Mouse (Mus musculus): ENCODE results near the gene Cdh5. TPM values are rescaled to one million over a fixed set of nuclear protein-coding genes. Genes with fewer than 3 reads are reported as not detected.

Cdh5 gene
- polyA plus RNA-seq, 1 experiment = 90.9 TPM

DNA sequence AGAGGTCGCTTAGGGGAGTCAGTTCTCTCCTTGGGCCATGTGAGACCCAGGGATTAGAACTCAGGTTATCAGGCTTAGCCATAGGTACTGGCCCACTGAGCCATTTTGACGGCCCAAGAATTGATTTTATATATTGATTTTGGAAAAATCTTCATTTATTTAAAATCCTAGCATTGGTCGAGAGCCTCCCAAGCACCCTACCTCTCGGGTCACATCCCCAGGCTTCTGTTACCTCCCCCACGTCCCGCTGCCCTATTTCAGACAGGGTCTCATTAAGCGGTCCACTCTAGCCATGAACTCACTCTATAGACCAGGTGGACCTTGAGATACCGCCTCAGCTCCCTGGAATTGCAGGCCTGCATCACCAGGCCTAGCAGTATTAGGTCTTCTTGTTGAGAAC lies 33.1 kb downstream of the Cdh5 start:
- DNase-seq (ENCODE audit: low read depth) = no peak

DNA sequence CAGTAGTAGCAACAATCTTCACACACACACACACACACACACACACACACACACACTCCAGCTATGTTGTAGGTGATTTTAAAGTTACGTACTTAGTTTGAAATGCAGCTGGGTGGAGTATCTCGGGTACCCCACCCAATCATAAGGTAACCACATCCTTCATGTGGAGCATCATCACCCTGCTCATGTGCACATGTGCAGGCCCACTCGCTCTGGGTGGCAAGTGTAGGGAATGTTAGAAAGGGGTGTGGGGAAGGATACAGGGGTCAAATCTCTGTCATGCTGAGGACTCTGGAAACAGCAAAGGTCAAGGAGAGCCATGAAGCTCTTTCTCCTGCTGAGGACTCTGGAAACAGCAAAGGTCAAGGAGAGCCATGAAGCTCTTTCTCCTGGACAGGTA lies 34.9 kb downstream of the Cdh5 start:
- DNase-seq (ENCODE audit: low read depth) = no peak

DNA sequence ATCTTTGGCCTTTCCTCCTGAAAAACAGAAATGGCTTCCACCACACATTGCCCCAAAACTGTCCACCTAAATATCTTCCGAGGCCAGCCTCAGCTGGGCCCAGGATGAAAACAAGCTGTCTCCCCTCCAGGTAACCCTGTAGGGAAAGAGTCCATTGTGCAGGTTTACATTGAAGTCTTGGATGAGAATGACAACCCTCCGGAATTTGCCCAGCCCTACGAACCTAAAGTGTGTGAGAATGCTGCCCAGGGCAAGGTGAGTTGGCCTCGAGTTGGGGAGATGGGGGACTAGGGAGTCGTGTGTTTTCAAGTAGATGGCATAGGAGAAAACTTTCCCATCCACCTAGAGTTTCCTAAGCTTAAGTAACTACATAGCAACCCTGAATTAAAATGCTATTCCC lies 36.2 kb downstream of the Cdh5 start:
- no peak for DNase-seq (ENCODE audit: low read depth)

GRCm38 (mm10) chr8:104140611-104141010 lies 39.2 kb downstream of the Cdh5 start:
- no peak for DNase-seq (ENCODE audit: low read depth)

- no peak for DNase-seq (ENCODE audit: low read depth)
Observed at GRCm38 (mm10) chr8:104142415-104142814, 41.0 kb downstream of the Cdh5 start.

- DNase-seq (ENCODE audit: low read depth) = no peak
Observed at GRCm38 (mm10) chr8:104143379-104143778, 42.0 kb downstream of the Cdh5 start.

DNA sequence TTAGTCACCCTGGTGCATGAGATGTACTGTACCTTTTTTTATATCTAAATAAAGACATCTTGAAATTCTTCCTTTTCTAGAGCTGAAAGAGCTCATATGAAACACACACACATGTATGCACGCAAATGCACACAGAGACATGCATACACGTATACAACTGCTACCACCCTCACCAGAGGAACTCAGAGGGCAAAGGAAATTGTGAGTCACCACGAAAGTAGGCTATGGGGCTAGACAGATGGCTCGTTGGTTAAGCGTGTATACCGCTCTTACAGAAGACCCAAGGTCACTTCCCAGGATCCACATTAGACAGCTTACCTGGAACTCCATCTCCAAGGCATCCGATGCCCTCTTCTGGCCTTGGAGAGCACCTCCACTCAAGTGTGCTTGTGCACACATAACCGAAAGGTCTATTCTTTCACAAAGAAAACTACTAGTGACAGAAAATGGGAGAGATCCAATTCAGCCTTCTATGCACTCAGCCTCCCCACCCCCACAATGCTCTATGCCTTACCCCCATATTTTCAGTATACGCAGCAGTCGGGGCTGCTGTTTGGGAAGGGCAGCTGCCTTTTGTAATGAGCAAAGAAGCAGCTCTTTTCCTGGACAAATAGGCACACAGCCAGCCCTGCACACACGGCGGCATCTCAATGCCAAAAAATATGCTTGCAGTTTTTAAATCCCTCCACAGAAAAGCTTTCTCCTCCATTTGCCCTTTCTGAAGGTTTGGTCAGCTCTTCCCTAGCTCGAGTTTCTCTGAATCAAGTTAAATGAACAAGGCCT lies 43.2 kb downstream of the Cdh5 start:
- no peak for DNase-seq (ENCODE audit: low read depth)

- DNase-seq (ENCODE audit: low read depth) = no peak
Observed at GRCm38 (mm10) chr8:104145981-104146689, 44.7 kb downstream of the Cdh5 start.

GRCm38 (mm10) chr8:104146717-104147494 lies 45.5 kb downstream of the Cdh5 start:
- no peak for DNase-seq (ENCODE audit: low read depth)

DNA sequence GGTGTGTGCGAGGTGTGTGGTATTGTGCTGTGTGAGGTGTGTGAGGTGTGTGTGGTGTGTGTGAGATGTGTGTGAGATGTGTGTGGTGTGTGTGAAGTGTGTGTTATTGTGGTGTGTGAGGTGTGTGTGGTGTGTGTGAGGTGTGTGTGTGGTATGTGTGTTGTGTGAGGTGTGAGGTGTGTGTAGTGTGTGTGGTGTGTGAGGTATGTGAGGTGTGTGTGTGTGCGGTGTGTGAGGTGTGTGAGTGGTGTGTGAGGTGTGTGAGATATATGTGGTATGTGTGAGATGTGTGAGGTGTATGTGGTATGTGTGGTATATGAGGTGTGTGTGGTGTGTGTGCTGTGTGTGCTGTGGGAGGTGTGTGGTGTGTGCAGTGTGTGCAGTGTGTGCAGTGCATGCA lies 46.5 kb downstream of the Cdh5 start:
- DNase-seq (ENCODE audit: low read depth) = no peak

- no peak for DNase-seq (ENCODE audit: low read depth)
Observed at GRCm38 (mm10) chr8:104160731-104161130, 59.3 kb downstream of the Cdh5 start.

GRCm38 (mm10) chr8:104169461-104169860 lies 68.0 kb downstream of the Cdh5 start:
- no peak for DNase-seq (ENCODE audit: low read depth)

DNA sequence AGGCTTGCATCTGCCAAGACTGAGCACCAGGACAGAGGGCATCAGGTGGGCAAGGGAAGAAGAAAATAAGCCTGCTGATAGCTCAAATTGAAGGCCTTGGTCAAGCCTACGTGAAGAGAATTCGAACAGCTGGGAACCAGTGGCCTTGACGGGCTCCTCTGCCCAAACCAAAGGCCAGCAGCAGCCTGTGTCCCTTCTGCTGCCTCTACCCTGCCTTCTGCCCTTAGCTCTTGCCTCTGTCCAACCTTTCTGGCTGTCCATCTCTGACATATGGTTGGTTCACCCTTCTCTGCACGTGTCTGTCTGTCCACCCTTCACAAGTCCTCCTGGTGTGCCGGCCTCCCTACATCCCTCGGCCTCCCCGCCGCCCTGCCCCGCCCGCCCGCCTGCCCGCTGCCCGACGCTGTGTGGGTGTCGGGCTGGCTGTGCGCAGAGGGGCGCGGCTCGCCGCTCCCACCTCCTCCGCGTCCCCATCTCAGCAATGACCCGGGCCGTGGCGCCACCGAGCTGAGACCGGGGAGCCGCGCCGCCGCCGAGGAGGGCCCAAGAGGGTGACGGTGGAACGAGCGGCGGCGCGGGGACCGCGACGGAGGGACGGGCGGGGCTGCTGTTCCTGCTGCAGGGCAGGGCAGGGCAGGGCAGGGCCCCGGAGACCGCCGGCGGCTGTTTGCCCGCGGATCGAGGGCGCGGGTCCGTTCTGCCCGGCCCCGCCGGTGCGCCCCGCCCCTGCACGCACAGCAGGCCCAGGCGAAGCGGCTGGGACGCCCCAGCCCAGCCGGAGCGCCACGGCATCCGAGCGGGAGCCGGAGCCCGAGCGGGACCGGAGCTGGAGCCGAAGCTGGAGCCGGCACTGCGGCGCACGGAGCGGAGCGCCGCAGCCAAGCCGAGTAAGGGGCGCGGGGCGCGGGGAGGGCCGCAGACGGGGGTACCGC lies 69.0 kb downstream of the Cdh5 start, which contains the start of gene Bean1:
Gene Bean1, plus strand, starts transcription at position 325 of the 932 bp plus-strand sequence.
- no peak for DNase-seq (ENCODE audit: low read depth)

DNA sequence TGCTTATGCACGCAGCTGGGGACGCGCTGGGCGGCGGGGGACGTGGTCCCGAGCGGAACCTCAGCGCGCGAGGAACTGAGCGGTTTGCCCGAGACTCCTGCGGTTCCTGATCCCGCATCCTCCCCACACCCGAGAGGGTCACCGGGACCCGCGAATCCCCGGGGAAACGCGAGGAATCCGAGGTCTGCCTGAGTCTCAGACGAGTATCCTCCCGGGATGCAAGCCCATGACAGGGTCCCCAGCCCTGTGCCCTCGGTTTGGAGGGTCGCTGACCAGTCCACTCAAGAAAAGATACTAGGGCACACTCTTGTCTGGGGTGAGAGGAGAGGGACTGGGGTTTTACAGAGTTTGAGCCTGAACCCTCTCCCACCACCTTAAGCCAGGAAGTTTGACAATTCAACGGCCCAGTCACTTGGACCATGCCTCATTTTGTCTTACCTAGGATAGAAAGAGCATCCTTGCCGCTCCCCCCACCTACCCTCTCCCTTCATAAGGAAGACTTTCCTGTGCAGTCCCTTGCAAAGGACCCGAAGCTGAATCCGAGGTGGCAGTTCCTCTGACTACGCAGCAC lies 69.7 kb downstream of the Cdh5 start:
- no peak for DNase-seq (ENCODE audit: low read depth)

GRCm38 (mm10) chr8:104172420-104172819 lies 71.0 kb downstream of the Cdh5 start:
- no peak for DNase-seq (ENCODE audit: low read depth)

DNA sequence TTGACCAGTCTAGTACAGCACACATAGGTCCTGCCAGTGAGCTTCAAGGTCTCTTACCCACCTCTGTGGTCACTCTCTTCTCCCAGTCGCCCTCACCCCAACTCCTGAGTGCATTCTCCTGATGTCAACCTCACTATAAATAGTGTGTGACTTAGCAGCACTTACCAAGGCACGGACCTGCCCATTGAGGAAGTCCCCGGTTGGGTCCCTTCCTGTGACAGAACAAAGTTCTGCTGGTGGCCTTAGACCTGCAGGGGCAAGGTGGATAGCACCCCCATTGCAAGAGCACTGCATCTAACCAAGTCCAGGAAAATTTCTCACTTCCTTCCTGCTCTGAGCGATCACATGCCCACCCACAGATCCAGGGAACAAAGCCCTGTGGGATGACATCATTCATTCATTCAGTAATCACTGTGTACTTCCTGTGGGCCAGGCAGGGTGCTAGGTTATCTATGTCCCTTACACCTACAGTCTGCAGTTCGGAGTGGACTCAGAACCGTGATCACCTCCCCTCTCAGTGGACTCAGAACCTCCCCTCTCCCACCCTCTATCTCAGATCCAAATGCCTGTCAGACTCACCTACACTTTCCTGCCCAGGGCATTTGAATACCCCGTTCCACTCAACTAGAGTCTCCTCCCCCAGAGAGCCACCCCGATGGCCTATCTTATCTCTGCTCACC lies 74.6 kb downstream of the Cdh5 start:
- DNase-seq (ENCODE audit: low read depth) = no peak

DNA sequence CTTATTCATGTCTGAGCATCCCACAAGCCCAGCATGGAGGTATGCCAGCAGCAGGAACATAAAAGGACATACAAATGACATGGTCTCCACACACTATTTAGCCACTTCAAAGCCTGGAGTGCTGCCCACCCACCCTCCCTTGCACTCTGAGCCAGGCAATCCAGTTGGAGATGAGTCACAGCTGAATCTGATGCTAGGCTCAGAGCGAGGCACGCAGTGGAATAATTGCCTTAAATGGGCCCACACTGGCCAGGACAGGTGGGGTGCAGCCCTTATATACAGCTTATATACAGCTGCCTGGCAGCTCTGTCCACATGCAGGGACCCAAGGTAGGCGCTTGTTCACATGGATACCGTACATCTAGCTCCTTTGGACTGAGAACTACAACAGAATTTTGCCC lies 75.6 kb downstream of the Cdh5 start:
- no peak for DNase-seq (ENCODE audit: low read depth)

DNA sequence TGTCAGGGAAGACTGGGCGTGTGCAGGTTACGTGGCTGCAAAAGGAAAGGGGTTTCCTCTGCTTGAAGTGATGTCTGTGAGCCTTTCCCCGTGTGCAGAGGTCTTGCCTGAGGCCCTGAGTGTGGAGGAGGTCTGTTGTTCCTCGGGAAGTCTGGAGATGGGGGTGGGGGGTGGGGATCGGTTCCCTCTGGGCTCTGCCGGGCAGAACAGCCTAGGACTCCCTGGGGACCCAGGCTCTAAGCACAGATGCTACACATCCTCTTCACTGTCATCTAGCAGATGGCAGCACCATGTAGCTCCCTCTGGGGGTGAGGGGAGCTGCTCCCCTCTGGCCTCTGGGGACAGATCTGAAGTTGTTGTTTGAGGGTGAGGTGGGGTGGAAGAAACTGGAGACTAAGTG lies 83.5 kb downstream of the Cdh5 start:
- DNase-seq (ENCODE audit: low read depth) = no peak

DNA sequence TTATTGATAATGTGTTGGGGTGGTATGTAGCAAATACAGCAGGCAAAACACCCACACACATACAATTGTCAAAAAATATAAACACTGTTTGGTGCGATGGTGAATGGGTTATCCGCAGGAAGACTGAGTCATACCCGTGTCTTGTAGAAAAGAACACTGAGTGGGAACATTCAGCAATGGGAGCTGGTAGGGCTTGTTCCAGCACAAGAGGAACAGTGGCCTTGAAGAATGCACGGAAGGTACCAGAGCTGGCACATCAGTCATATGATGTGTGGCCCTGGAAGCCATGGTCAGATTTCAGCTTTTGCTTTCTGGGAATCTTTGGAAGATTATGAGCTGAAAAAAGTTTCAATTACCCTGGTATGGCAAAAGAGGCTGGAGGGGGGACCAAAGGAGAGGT lies 85.4 kb downstream of the Cdh5 start:
- DNase-seq (ENCODE audit: low read depth) = no peak

- DNase-seq (ENCODE audit: low read depth) = no peak
Observed at GRCm38 (mm10) chr8:104187622-104188021, 86.2 kb downstream of the Cdh5 start.
